Mouse (Mus musculus) heart, adult 2 months (tissue): ENCODE data around the gene Gm11084. TPM values are rescaled to one million over a fixed set of nuclear protein-coding genes. Genes with fewer than 3 reads are reported as not detected.

Source experiments
- DNase-seq, 2 experiments: peaks; one replicate each; pipeline ENCODE4 v3.0.0; 2021
- H3K27ac ChIP-seq: fragments of 200-600 bp; 2 replicates; pipeline ENCODE4 v1.8.1; 2022
- H3K27me3 ChIP-seq: fragments of 200-500 bp; 2 replicates; pipeline ENCODE4 v1.6.1; 2012; ENCODE audit warnings: mild to moderate bottlenecking, low read length, inconsistent platforms, mixed read lengths; ENCODE audit not compliant: control insufficient read depth, insufficient read depth
- H3K36me3 ChIP-seq: fragments of 200-500 bp; 2 replicates; pipeline ENCODE4 v1.6.1; 2012; ENCODE audit warnings: low read length, inconsistent platforms; ENCODE audit not compliant: control insufficient read depth, insufficient read depth
- H3K4me1 ChIP-seq: fragments of 200-500 bp; 2 replicates; pipeline ENCODE4 v1.6.1; 2011; ENCODE audit warnings: low read length; ENCODE audit not compliant: control insufficient read depth, insufficient read depth
- H3K4me3 ChIP-seq: fragments of 200-600 bp; 2 replicates; pipeline ENCODE4 v1.8.1; 2022
- H3K79me2 ChIP-seq: fragments of 200-500 bp; replicated peaks from 2 replicates; pipeline ENCODE4 v1.6.1; 2012; ENCODE audit warnings: mild to moderate bottlenecking, inconsistent platforms, low read length, moderate library complexity, mixed read lengths; ENCODE audit not compliant: control insufficient read depth, insufficient read depth
- H3K9ac ChIP-seq: fragments of 200-500 bp; 2 replicates; pipeline ENCODE4 v1.6.1; 2012; ENCODE audit warnings: low read depth, mild to moderate bottlenecking, control low read depth, inconsistent platforms, low read length, mixed read lengths
- CTCF ChIP-seq: fragments of 200-600 bp; IDR thresholded peaks from 2 replicates; pipeline ENCODE4 v1.8.1; 2022; ENCODE audit warnings: antibody characterized with exemption, mild to moderate bottlenecking, moderate library complexity
- EP300 ChIP-seq: fragments of 200-500 bp; IDR thresholded peaks from 2 replicates; pipeline ENCODE4 v1.6.1; 2011; ENCODE audit warnings: low read depth, low read length, control low read depth; ENCODE audit not compliant: insufficient read depth
- POLR2A ChIP-seq: fragments of 200-500 bp; IDR thresholded peaks from 2 replicates; pipeline ENCODE4 v1.6.1; 2011; ENCODE audit warnings: mild to moderate bottlenecking, low read depth, low read length, control low read depth; ENCODE audit not compliant: insufficient read depth
- WGBS: fragments of 180-500 bp; shearing (Covaris S2); methylation state at CpG from one replicate; pipeline ENCODE4 v1.1.7; 2018; 5-methylcytosine and 5-hydroxymethylcytosine counted together
- intact Hi-C: fragments of 180-260 bp; cut with DNase I; formaldehyde crosslinking; loops from one replicate; pipeline ENCODE4 v1.15.1; 2025
- polyA plus RNA-seq: library from polyadenylated mRNA; depleted of rRNA; stranded (reverse); fragments of >200 nt; gene quantifications from 2 replicates; pipeline ENCODE4 v1.2.3, GENCODE M21; 2012
- total RNA-seq, 2 experiments: library from RNA; stranded (reverse); gene quantifications; 2 replicates each; pipeline ENCODE4 v1.2.3; 2021

The Gm11084 gene
- total and polyA plus RNA-seq, 3 experiments, result not detected

GRCm38 (mm10) chr2:72976036-72976435, 10.5 kb downstream of the Gm11084 start:
- Histone ChIP-seq H3K36me3 (peaks cover 39% of the 10 kb centered on the region), H3K79me2 (peaks cover 3% of the 10 kb centered on the region; the same call in 1 of the 2 replicates), H3K9ac (no peak overlapping the region), H3K27me3 (no peaks in the 10 kb centered on the region), H3K4me3 (no peak overlapping the region), H3K27ac (no peak overlapping the region), H3K4me1 (peaks cover 7% of the 10 kb centered on the region)
- no peak for DNase-seq
- TF ChIP-seq CTCF (no peak), EP300 (no peak), POLR2A (no peak)
- intact Hi-C loops, result loop anchor here (5.0 to 10.0 kb wide), 2 partner anchors 34 to 299 kb away; partner anchors contain the start of gene Sp9

GRCm38 (mm10) chr2:72970831-72971230, 15.7 kb downstream of the Gm11084 start:
- no peak overlapping the region for H3K4me3 ChIP-seq
- H3K27ac ChIP-seq, result no peak overlapping the region
- no peak overlapping the region for H3K9ac ChIP-seq
- intact Hi-C loops, result loop anchor here (10.0 kb wide), 1 partner anchor 304 kb away; the partner anchor contains the start of gene Sp9
- TF ChIP-seq POLR2A (no peak), EP300 (no peak), CTCF (no peak)
- peaks cover 3% of the 10 kb centered on the region for H3K4me1 ChIP-seq
- peaks cover 56% of the 10 kb centered on the region for H3K36me3 ChIP-seq
- DNase-seq, result no peak
- 64% methylated on average over 6 of the region's 6 CpGs for WGBS
- H3K79me2 ChIP-seq, result peaks cover 9% of the 10 kb centered on the region; the same call in 1 of the 2 replicates
- no peaks in the 10 kb centered on the region for H3K27me3 ChIP-seq

- Histone ChIP-seq H3K4me1 (peaks cover 3% of the 10 kb centered on the region), H3K4me3 (no peak overlapping the region), H3K36me3 (peaks cover 55% of the 10 kb centered on the region), H3K27ac (no peak overlapping the region), H3K79me2 (peaks cover 9% of the 10 kb centered on the region; the same call in 1 of the 2 replicates), H3K27me3 (no peaks in the 10 kb centered on the region), H3K9ac (no peak overlapping the region)
- TF ChIP-seq CTCF (peak; percentile 12; the same call in 1 of the 2 replicates), EP300 (no peak), POLR2A (no peak)
- intact Hi-C loops, result loop anchor here (10.0 kb wide), 1 partner anchor 304 kb away; the partner anchor contains the start of gene Sp9
- DNase-seq, result no peak
- WGBS, result 78% methylated on average over 4 of the region's 4 CpGs
These were observed 16.2 kb downstream of the Gm11084 start for GRCm38 (mm10) chr2:72970302-72970701.

- Histone ChIP-seq H3K79me2 (peaks cover 9% of the 10 kb centered on the region; the same call in 1 of the 2 replicates), H3K4me3 (no peak overlapping the region), H3K27ac (no peak overlapping the region), H3K4me1 (peaks cover 4% of the 10 kb centered on the region), H3K27me3 (no peaks in the 10 kb centered on the region), H3K9ac (no peak overlapping the region), H3K36me3 (peaks cover 53% of the 10 kb centered on the region)
- DNase-seq, result no peak
- WGBS, result 95% methylated on average over 1 of the region's 1 CpGs
- intact Hi-C loops, result no loop called here
- TF ChIP-seq EP300 (no peak), POLR2A (no peak), CTCF (no peak)
These were observed 18.0 kb downstream of the Gm11084 start for GRCm38 (mm10) chr2:72968536-72968935.

- Histone ChIP-seq H3K27me3 (no peaks in the 10 kb centered on the region), H3K4me3 (no peak overlapping the region), H3K79me2 (peaks cover 6% of the 10 kb centered on the region; the same call in 1 of the 2 replicates), H3K27ac (no peak overlapping the region; the same call in 1 of the 2 replicates), H3K36me3 (peaks cover 49% of the 10 kb centered on the region), H3K9ac (no peak overlapping the region), H3K4me1 (peaks cover 5% of the 10 kb centered on the region)
- intact Hi-C loops, result no loop called here
- WGBS, result 64% methylated on average over 2 of the region's 2 CpGs
- TF ChIP-seq POLR2A, result no peak
- TF ChIP-seq EP300, result no peak
- TF ChIP-seq CTCF, result no peak
- no peak for DNase-seq
These were observed 21.1 kb downstream of the Gm11084 start for GRCm38 (mm10) chr2:72965450-72965849.

- intact Hi-C loops, result no loop called here
- H3K36me3 ChIP-seq, result peaks cover 16% of the 10 kb centered on the region
- WGBS, result 96% methylated on average over 3 of the region's 3 CpGs
- no peak overlapping the region for H3K4me3 ChIP-seq
- H3K4me1 ChIP-seq, result peaks cover 4% of the 10 kb centered on the region
- no peak overlapping the region for H3K9ac ChIP-seq
- H3K27ac ChIP-seq, result no peak overlapping the region
- no peak for DNase-seq
- peaks cover 10% of the 10 kb centered on the region for H3K79me2 ChIP-seq
- no peaks in the 10 kb centered on the region for H3K27me3 ChIP-seq
- TF ChIP-seq CTCF (peak; percentile 35), POLR2A (no peak)
These were observed 30.1 kb downstream of the Gm11084 start for GRCm38 (mm10) chr2:72956415-72956814.
